Mouse (Mus musculus): ENCODE measurements around the gene Serping1.
A peak's percentile ranks its signal among the peaks of the same experiment; 100 is the strongest.
"Not testable (repeated sequence)": the region's sequence is repeated elsewhere in the genome, so short reads cannot be mapped to it uniquely, and the experiment has no call there.

Gene Serping1

DNA sequence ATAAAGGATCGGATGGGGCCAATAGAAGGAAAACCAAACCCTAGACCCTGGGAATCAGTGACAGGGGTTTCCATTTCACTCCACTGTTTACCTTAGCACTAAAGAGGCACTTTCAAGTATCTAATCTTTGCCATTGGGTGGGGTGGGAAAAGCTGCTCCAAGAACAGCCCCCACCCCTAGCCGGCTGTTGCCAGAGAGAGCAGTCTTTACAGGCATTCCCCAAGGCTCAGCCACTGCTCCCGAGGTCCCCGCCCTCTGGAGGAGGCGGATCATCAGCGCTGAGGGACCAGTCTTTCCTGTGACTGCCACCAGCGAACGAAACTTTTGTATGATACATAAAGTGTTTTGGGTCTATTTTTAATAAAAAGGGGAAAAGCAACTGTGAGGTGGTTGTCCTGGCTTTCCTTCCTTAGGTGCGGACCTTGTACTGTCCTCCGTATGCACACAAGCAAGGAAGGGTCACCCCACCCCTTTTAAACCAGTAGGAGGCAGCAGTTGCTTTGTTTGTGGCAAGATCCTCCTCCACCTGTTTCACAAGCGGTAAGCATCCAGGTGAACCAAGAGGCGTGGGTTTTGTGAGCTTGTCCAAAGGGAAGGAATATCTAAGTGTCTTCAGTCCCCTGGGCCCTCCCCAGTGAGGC lies 36.9 kb downstream of the Serping1 start:
- DNase-seq (ENCODE audit: low spot score in 2 of 2) = peak; percentile 45

DNA sequence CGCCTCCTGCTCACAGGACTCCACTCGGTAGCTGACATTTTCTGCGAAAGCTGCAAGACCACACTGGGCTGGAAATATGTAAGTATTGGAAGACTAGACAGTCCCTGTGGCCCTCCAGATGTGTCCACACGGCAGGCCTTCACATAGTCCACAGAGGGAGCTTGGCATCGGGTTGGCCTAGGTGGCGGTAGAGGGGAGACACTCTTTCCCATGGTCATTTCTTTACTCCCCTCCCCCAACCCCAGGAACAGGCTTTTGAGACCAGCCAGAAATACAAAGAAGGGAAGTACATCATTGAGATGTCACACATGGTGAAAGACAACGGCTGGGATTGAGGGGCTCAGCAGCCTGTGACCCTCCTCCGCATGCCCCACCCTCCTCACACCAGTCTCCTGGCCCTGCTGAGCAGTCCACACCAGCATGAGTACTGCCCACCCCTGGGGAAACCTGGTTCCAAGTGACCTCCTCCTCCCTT lies 37.8 kb downstream of the Serping1 start:
- DNase-seq (ENCODE audit: low spot score in 2 of 2) = peak; percentile 39 to 47

DNA sequence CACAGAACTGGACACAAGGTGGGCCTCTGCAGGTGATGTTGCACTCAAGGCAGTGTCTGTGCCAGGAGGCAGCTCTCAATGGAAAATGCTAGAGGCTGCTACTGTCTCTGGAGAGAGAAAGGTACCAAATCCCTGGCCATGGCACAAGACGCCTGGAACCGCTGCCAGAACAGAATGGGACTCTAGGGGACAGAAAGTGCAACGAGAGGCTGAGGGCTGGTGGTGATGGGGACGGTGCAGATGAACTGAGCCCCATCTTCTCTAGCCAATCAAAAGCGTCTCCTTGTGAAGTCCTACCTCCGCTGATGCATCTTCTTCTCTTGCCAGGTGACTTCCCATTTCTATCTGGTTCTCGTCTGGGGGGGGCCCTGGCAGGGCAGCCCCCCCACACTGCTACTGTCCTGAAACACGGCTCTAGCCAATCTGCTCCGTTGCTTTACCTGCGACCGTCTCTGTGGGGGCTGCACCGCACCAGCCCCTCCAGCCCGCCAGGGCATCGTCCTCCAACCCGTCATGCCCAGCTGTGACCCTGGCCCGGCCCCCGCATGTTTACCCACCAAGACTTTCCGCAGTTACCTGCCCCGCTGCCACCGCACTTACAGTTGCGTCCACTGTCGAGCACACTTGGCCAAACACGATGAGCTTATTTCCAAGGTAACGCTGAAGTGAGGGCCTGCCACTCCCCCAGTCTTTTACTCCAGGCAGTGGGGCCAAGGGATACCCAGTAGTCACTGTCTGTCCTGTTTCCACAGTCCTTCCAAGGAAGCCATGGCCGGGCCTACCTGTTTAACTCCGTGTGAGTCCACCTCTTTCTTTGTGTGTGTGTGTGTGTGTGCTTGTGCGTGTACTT lies 38.7 kb downstream of the Serping1 start:
- peak; percentile 51 to 63 for DNase-seq (ENCODE audit: low spot score in 2 of 2)

DNA sequence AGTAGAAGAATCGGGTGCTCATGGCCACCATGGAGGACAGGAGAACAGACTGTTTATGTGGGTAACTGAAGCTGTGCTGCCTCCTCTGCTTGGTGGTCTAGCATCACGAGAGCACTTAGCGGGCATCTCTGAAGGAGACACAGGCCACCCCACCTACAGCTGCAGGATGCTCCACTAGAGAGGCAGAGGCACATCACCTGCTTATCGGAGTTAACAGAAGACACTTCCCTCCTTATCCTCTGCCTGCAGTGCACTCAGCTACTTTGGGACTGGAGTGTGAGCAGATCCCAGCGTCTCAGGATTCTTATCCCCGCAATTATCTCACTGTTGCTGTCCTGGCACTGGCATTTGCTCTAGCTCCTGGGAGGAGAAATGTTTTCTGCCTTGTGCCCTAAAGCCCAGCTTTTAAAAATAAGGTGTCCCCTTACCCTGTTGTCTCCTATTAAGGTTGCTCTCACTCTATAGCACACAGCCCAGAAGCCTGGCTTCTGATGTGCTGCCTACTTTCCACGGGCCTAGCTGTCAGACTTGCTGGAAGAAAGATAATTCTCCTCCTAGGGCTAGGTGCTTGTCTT lies 39.8 kb downstream of the Serping1 start:
- peak; percentile 79 to 83 for DNase-seq (ENCODE audit: low spot score in 2 of 2)

DNA sequence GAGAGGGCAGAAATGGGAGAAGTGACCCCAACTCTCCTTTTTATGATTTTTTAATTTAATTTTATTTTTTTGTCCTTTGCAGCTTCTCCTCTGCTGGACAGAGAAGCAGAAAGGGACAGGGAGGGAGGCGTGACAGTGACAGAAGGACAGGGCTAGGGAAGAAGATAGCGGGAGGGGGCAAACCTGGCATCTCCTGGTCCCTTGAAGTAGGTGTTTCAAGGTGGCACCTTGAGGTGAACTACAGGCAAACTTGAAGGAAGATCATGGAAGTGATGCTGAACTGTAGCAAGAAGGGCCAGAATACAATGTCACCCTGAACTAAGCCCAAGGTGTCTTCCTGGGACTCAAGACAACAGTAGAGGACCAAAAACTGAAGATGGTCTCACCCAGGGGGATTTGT lies 40.3 kb downstream of the Serping1 start:
- peak in 1 of 2 experiments; percentile 39 for DNase-seq (ENCODE audit: low spot score in 2 of 2)

DNA sequence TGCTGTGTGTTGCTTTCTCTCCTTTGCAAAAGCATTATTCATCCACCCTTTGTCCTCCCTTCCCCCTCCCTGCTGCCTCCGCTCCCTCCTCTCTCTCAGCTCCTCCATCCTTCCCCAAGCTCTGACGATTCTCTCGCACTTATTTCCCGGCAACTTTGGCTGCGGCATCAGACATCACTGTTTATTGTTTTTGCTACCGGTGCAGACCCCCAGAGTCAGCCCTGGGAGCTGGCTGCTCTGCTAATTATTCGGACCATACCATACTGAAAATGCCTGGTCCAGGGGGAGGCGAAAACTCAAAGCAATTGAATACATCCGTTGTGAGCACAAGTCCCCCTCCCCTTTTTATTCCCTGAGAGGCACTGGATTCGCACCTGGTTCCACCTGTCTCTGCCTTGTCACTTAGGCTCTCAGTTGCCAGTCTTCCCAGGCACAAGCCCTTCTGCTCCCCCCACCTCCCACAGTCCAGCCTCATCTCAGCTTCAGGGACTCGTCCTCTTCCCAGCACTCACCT lies 40.8 kb downstream of the Serping1 start:
- DNase-seq (ENCODE audit: low spot score in 2 of 2) = peak; percentile 53 to 69

DNA sequence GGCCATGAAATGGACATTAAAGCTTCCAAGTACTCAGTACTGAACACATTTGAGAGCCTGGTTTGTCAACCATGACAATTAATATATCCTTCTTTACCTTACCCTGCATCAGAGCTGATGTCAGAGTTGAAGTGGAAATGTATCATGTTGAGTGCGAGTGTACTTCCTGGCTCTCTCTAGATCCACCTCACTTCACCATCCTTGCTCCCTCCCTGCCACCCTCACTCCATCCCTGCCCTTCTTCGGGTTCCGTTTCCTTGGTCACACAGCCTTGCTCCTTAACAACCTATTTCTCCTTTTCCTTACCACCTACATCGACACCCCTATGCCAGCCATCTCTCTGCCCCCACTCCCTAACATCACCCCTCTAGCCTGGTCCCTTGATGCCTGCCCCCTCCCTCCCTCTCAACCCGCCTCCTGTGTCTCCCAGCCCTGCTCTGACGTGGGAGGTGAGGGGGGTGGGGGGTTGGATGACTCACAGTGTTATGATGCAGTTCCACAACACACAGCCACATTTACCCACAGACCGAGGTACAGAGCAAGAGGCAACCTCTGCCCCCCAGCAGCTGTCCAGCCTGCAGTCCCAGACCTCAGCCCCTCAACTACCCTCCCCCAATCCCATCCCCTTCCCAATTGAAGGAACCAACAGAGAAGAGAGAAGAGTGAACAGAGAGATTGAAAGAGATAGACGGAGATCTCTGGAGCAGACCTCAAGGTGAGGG lies 41.5 kb downstream of the Serping1 start, which contains the start of gene Ypel4:
Ypel4 (plus strand) TSS at position 480 of the 722 bp plus-strand sequence.
- DNase-seq (ENCODE audit: low spot score in 2 of 2) = peak in 1 of 2 experiments; percentile 76

DNA sequence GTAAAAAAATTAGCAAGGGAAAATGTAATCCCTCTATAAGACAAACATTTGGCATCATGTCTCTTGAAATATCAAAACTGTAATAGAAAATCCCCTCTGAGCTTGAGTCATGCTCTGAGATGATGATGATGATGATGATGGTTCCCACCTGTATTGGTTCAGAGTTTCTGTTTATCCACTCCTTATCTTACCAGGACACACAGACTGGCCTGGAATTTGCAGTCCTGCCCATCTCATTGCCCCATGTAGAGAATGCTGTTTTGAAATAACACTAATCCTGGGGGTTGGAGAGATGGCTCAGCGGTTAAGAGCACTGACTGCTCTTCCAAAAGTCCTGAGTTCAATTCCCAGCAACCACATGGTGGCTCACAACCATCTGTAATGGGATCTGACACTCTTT lies 42.9 kb downstream of the Serping1 start:
- DNase-seq (ENCODE audit: low spot score in 2 of 2) = no peak

DNA sequence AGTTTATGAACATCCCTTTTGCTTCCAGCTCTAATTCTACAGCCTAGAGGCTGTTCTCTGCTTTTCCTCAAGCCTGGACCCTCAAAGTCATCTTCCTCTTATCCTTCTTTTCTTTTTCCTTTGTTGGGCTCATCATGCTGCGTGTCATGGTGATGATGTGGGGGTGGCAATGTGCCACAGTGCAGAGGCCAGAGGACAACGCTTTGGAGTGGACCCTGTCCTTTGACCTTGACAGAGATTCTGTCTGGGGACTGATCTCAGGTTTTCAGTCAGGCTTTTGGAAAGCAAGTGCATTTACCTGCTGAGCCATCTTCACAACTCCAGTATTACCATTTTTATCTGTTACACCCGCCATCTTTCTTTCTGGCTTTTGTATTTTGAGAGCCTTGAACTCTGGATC lies 44.0 kb downstream of the Serping1 start:
- DNase-seq (ENCODE audit: low spot score in 2 of 2) = no peak

DNA sequence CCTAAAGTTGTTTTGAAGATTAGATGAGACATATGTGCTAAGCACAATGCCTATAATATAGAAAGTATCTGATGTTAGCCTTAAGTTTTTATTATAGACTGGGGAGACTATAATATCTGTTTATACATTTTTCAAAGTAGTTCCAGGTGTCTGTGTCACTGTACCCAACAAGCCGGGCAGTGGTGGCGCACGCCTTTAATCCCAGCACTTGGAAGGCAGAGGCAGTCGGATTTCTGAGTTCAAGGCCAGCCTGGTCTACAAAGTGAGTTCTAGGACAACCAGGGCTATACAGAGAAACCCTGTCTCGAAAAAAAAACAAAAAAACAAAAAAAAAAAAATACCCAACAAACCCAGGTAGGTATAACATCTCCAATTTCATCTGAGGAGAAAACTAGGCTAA lies 47.1 kb downstream of the Serping1 start:
- not testable (repeated sequence) for DNase-seq (ENCODE audit: low spot score in 2 of 2)

DNA sequence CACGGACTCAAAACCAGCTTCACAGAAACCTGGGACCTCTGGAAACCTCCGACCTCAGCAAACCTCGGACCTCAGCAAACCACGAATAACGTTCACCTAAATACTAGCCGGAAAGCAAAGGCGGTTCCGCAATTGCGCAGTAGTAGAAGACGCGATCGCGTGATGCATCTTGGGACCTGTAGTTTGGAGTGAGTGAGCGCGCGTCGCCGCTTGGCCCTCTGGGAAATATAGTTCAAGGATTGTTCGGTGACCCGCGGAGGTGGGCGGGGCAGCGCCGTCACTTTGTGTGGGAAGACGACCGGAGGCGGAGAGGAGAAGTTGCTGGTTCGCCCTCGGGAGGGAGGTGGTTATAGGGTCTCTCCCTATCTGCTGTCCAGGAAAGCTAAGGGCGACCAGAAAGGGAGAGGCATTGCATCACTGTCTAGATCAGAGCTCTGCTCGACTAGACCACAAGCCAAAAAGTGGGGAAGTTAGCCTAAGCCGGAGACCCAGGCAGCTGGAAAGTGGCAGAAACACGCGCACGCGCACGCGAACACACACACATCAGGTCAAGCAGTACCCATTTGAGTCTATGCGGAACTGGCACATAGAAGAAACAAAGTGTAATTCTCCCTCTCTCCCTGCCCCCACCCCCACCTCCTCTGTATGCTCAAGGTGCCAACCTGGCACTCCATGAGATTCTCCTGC lies 47.9 kb downstream of the Serping1 start, which contains the start of gene Clp1:
Clp1 (minus strand) TSS at position 179 of the 687 bp plus-strand sequence.
- peak; percentile 92 to 98 for DNase-seq (ENCODE audit: low spot score in 2 of 2)

DNA sequence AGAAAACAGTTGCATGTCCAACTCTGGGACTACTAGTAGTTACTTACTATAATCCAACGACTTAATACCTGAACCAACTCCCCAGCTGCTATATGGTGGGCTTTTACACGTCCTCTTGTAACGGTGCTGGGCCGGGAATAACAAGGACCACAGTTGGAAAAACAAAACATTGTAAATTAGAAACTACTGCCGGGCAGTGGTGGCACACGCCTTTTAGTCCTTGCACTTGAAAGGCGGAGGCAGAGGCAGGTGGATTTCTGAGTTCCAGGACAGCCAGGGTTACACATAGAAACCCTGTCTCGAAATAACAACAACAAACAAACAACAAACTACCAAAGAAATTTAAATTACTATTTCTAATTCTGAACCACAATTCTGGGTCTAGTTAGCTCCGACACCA lies 48.5 kb downstream of the Serping1 start:
- no peak for DNase-seq (ENCODE audit: low spot score in 2 of 2)

DNA sequence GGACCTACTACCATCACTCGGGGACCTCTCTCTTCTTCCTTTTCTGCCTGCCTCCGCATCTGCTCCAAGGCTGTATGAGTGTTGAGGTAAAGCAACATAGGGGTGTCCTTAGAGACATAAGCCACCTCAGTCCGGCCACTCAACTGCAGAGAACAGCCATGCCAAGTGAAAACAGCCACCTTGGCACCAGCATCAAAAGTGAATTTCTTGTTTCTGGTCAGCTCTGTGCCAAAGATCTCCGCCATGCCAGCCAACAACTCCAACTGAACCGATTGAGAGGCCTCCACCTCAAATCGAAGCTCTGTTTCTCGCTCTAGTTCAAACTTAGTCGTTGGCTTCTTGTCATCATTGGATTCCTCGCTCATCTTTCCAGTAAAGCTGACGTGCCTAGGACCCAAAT lies 49.5 kb downstream of the Serping1 start:
- no peak for DNase-seq (ENCODE audit: low spot score in 2 of 2)

DNA sequence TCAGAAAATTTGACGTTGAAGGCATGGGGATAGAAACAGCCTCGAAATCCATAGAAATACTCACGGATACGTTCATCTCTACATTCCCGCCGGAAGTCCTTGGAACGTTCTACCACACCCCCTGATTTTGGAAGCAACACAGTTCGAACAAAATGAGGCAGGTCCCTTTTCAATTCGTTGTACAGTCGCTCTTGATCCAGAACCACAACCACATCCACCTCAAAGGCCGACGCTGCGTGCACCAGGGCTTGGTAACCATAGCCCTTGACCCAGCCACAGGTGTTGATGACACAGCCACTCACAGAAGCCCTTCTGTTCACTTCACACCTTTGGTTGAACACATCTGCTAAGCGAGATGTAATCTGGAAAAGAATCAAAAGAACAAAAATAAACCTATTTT lies 51.4 kb downstream of the Serping1 start:
- no peak for DNase-seq (ENCODE audit: low spot score in 2 of 2)

DNA sequence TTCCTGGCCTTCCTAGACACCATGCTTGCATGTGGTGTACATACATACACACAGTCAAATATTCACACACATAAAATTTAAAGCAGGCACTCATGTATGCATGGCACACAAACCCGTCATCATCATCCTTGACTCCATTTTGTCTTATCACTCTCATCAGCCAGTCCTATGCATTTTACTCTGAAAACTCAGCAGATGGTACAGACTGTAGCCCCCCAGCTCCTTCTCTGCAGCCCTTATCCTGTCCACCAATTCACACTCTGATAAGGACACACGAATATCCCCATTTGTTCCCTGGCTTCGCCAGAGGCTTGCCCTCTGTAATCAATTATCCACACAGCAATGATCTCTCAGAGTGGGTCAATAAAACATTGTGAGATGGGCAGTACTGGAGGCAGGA lies 54.1 kb downstream of the Serping1 start:
- DNase-seq (ENCODE audit: low spot score in 2 of 2) = no peak

DNA sequence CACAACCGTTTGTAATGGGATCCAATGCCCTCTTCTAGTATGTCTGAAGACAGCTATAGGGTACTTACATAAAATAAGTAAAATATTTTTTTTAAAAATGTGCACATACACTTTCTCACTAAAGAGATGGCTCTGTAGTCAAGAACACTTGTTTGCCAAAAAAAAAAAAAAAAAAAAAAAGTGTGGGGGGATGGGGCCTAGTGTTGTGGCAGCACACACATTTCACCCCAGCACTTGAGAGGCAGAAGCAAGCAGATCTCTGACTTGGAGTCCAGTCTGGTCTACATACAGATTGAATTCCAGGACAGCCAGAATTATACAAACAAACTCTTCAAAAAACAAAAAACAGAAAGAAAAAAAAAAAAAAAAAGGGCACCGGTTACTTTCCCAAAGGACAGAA lies 54.5 kb downstream of the Serping1 start:
- no peak for DNase-seq (ENCODE audit: low spot score in 2 of 2)

DNA sequence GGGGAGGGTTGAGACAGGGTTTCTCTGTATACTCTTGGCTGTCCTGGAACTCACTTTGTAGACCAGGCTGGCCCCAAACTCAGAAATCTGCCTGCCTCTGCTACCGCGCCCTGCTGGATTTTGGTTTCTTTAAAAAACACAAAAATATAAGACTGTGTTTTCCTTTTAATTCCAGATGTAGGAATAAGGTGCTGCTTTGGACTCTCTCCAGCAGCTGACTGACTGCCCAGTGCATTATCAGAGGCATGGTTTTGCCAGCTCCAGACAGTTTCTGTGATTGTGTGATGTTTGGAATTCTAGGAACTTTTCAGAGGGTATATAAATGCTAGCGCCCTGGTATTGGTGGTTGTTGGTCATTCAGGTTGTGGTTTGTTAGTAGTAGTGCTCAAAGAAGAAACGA lies 57.9 kb downstream of the Serping1 start:
- no peak for DNase-seq (ENCODE audit: low spot score in 2 of 2)

DNA sequence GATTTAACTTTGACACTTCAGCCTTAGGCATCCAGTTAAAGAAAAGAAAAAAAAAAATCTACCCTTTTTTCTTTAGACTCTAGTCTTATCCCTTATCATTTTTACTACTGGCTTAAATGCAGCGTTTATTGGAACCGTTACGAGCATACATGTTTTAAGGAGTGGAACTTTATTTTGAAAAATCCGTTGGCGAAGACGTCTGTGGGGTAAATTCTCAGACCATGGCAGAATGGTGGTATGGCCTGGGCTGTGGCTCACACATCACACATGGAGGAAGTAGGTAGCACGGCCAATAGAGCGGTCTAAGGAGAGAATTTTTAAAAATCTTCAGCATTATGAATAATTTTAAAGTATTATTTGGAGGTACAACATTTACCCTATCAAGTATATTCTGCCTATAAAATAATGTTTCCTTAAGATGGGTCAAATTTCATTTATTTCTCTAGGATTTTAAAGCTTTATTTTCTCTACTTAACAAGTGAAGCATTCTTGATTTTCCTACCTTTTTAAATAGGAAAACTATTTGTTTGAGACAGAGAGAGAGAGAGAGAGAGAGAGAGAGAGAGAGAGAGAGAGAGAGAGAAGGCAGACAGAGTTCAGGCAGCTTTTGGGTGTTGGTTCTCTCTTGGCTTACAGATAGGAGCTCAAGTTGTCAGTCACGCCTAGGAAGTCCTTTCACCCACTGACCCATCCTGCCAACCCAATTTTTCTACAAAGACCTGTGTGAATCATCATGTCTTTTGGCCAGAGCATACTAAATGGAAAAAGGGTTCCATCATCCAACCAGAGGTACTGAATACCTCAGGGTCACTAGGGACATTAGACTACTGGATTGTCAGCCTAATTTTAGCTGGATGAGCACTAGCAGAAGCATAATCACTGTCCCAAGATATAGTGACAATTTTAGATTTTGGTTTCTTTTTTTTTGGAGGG lies 58.6 kb downstream of the Serping1 start:
- peak in 1 of 2 experiments; percentile 34 for DNase-seq (ENCODE audit: low spot score in 2 of 2)

DNA sequence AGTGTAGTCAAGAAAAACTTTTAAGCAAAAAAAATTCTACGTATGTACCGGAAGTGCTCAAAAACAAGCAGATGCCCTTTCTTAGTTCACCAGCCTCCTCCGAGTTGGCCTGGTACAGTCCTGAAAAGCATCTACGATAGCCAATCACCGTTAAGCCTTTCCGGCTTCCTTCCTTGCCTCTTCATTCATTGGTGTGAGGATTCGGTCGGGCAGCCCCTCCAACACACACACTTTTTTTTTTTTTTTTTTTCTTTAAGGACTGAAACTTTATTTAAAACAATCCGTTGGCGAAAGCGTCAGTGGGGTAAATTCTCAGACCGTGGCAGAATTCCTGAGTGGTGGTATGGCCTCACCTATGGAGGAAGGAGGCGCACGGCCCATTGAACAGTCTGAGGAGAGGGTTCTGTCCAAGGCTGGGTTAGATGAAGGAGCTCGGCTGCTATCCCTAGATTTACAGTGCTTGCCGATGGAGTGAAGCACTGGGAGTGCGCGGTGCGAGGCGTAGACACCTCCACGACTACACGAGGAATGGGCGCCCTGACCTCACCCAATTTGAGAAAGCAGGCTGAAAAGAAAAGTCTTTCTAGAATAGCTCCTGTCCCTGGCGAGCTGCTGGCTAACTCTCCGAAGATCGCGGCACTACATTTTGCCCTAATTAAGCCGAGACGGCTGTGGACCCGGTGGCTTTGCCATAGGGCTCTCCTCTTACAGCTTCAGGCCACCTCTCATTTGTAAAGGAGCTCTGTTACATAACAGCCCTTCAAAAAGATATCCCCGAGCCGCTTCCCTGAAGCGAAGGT lies 59.5 kb downstream of the Serping1 start:
- DNase-seq (ENCODE audit: low spot score in 2 of 2) = peak; percentile 82 to 83
